Mouse (Mus musculus) small intestine, adult 2 months (tissue): ENCODE measurements at regions not wholly inside any gene's neighbourhood (a gene's known extent, or its start where the extent isn't known, plus 50 kb on each side); places are given as distances from the start of the nearest gene placed in this dataset.

ENCODE experiments used
- CTCF ChIP-seq: fragments of 200-500 bp; IDR thresholded peaks from 2 replicates; pipeline ENCODE4 v1.5.1; 2012; ENCODE audit warnings: low read depth, mild to moderate bottlenecking, control low read depth, inconsistent platforms, low read length, moderate library complexity, mixed read lengths; ENCODE audit not compliant: insufficient replicate concordance, insufficient read length; ENCODE audit errors: extremely low read depth
- POLR2A ChIP-seq: fragments of 200-500 bp; IDR thresholded peaks from 2 replicates; pipeline ENCODE4 v1.6.1; 2012; ENCODE audit warnings: low read depth, mild to moderate bottlenecking, control low read depth, inconsistent platforms, low read length, moderate library complexity

GRCm38 (mm10) chr16:49378917-49379473 is 320.0 kb upstream of the Ift57 start:
- no peak for TF ChIP-seq CTCF
- TF ChIP-seq POLR2A: no peak
